Mouse (Mus musculus): ENCODE data around the gene Emcn.

DNA sequence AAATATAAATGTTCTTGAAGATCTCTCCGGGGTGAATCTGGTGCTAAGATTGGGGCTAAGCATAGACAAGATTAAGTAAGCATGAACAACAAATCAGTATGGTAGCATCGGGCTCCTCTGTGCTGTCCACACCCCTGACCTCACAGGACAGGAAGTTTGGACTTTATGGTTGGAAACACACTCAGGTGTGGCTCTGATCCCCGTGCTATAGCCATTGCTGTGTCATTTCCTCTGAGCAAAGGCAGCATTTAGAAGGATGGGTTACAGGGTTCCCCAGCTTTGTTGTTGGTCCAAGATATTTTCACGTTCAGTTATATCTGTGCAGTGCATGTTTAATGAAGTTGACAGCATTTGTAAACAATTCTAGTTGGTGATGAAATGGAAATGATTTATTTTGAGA is 9.9 kb upstream of the Emcn start:
- TF ChIP-seq POLR2A (IDR thresholded peaks at IDR 0.05; ENCODE audit: borderline replicate concordance, low read depth, low read length) (no peak), CTCF (IDR thresholded peaks at IDR 0.05; ENCODE audit: low read depth, low read length) (no peak)

All from bone marrow macrophage, adult 2 months (primary cell).